In the genomic region with DNA sequence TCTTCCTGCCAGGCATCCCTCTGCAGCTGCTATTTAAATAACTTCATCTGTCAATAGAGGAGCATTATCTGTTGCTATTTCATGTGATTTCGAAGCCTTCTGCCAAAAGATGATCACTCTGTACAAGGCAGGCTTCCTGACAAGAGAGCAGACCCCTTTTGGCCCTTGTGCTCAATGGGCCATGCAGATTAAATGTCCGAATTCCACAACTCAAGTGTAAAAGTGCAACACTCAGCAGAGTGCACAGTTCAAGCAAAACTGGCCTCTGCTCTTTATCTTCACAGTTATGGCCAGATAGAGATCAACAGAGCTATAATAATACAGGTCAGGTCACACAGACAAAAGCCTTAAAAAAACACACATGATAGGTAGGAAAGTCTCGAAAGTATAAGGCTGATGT, we compare ENCODE assay signal across 23 mouse cellular contexts. TPM values are rescaled to one million over a fixed set of nuclear protein-coding genes. Genes with fewer than 3 reads are reported as not detected.
DNase-seq lines count a peak whose midpoint lies in the region; ATAC-seq and TF ChIP-seq lines count a peak whose summit lies in the region.
"Had no signal": no experiment of that assay in that cellular context is flagged by ENCODE, and none has a peak within 500 bp of the region (broad histone marks: within the 10 kb centered on the region; RNA-seq: fewer than 3 reads in every experiment).

No protein-coding gene starts in this region.

- no peak overlapping the region for H3K9ac ChIP-seq in kidney, postnatal 0 days (ENCODE audit: low read depth, low read length)
- H3K9ac ChIP-seq in liver, embryonic 12.5 days = no peak overlapping the region
- H3K9ac ChIP-seq: heart, embryonic 15.5 days; hindbrain, embryonic 13.5 days had no signal

- no peak overlapping the region for H3K4me3 ChIP-seq in kidney, postnatal 0 days (replicated peaks; ENCODE audit: low read depth, low read length)
- no peak overlapping the region for H3K4me3 ChIP-seq in liver, embryonic 12.5 days
- H3K4me3 ChIP-seq: heart, embryonic 15.5 days; hindbrain, embryonic 13.5 days had no signal

- H3K36me3 ChIP-seq in kidney, postnatal 0 days (ENCODE audit: insufficient read depth, low read length) = no peaks in the 10 kb centered on the region
- H3K36me3 ChIP-seq in liver, embryonic 12.5 days = no peaks in the 10 kb centered on the region
- H3K36me3 ChIP-seq: G1E; heart, embryonic 15.5 days; hindbrain, embryonic 13.5 days had no signal

- 27% methylated on average over 3 of the region's 3 CpGs for WGBS in kidney, postnatal 0 days
- 52% methylated on average over 3 of the region's 3 CpGs for WGBS in liver, embryonic 12.5 days (ENCODE audit: insufficient replicate concordance)

- TF ChIP-seq CTCF in kidney, postnatal 0 days (IDR thresholded peaks at IDR 0.05; ENCODE audit: low read depth) = no peak

- no peak overlapping the region for H3K27ac ChIP-seq in kidney, postnatal 0 days
- no peak overlapping the region for H3K27ac ChIP-seq in liver, embryonic 12.5 days
- H3K27ac ChIP-seq: heart, embryonic 15.5 days; hindbrain, embryonic 13.5 days had no signal

- H3K4me1 ChIP-seq in kidney, postnatal 0 days (replicated peaks; ENCODE audit: insufficient read depth, low read length) = no peaks in the 10 kb centered on the region
- H3K4me1 ChIP-seq in liver, embryonic 12.5 days = no peaks in the 10 kb centered on the region
- H3K4me1 ChIP-seq: heart, embryonic 15.5 days; hindbrain, embryonic 13.5 days had no signal

- no peaks in the 10 kb centered on the region for H3K27me3 ChIP-seq in kidney, postnatal 0 days (ENCODE audit: insufficient read depth, low read length)
- H3K27me3 ChIP-seq in liver, embryonic 12.5 days (replicated peaks) = no peaks in the 10 kb centered on the region
- H3K27me3 ChIP-seq: heart, embryonic 15.5 days; hindbrain, embryonic 13.5 days had no signal

- H3K9me3 ChIP-seq in kidney, postnatal 0 days (replicated peaks; ENCODE audit: low read length) = no peaks in the 10 kb centered on the region
- H3K9me3 ChIP-seq in liver, embryonic 12.5 days (replicated peaks) = no peaks in the 10 kb centered on the region
- H3K9me3 ChIP-seq: G1E; heart, embryonic 15.5 days; hindbrain, embryonic 13.5 days had no signal

- peak; percentile 66 for DNase-seq in kidney, adult 11 months
- DNase-seq in kidney, adult 9 months = peak; percentile 84
- peak; percentile 16 for DNase-seq in kidney, postnatal 0 days (ENCODE audit: low spot score)
- peak; percentile 30 to 61 for DNase-seq in kidney, postnatal 36 days
- DNase-seq in left cerebral cortex, adult 8-10 months (ENCODE audit: low spot score in 2 of 2) = no peak
- DNase-seq in lung, postnatal 10 days = no peak
- DNase-seq: adrenal gland, postnatal 10 days; B cell, adult 2 months; cerebellum, adult 11-12 months; cerebellum, adult 9-11 months; cerebellum, postnatal 36 days; gastrocnemius, postnatal 10 days; heart, adult 18-20 months; heart, postnatal 14 days had no signal

- H3K4me2 ChIP-seq in kidney, postnatal 0 days (ENCODE audit: low read length) = no peak overlapping the region
- H3K4me2 ChIP-seq in liver, embryonic 12.5 days = no peak overlapping the region
- H3K4me2 ChIP-seq: heart, embryonic 11.5 days; heart, embryonic 15.5 days; hindbrain, embryonic 13.5 days had no signal

- ATAC-seq in kidney, postnatal 0 days (replicated peaks; ENCODE audit: low FRiP score, low read depth) = peak; percentile 68; the same call in 1 of the 2 replicates
- ATAC-seq in activated CD4-positive, CD25-positive, alpha-beta regulatory T cell, adult 4 months = no peak
- ATAC-seq in liver, embryonic 12.5 days = no peak
- ATAC-seq: CD4-positive, CD25-positive, alpha-beta regulatory T cell, adult 4 months; forebrain, embryonic 16.5 days had no signal

RNA-seq across cellular contexts. Expression of a gene that starts 46.9 kb away (rescaled TPM):
- polyA plus RNA-seq in kidney, postnatal 0 days (2015; fragmentation: Nextera tagmentation; extraction: Ambion mirVana) = 0.97 and 1.2 TPM in 2 replicates
- total RNA-seq in left cerebral cortex, adult 8-10 months (2022) = not detected
- polyA plus RNA-seq in activated CD4-positive, CD25-positive, alpha-beta regulatory T cell, adult 4 months (2017; shearing (Covaris generic)) = under 1 TPM in 1 of 2 experiments, not detected in 1; 0.34 TPM
- 0.20 and 0.25 TPM in 2 replicates for polyA plus RNA-seq in liver, embryonic 12.5 days (2016; fragmentation: Nextera tagmentation; extraction: Ambion mirVana)
- total RNA-seq: gastrocnemius, postnatal 10 days; heart, postnatal 14 days had no signal
- polyA plus RNA-seq: forebrain, embryonic 16.5 days; frontal cortex, adult 2 months; heart, embryonic 11.5 days; heart, embryonic 15.5 days; hindbrain, embryonic 13.5 days had no signal

Comparison
In these comparisons a context has a peak if more than half of its experiments do, and no peak if none do; other contexts are left out.
1. DNase-seq: peak in kidney, adult 11 months (single experiment), kidney, adult 9 months (single experiment), kidney, postnatal 0 days (single experiment) and kidney, postnatal 36 days (2 of 2); none in left cerebral cortex, adult 8-10 months (0 of 2) and lung, postnatal 10 days (single experiment).